ENCODE assay signal across 8 mouse cellular contexts in genomic region chr9:116175488-116176115, GRCm38 (mm10). TPM values are rescaled to one million over a fixed set of nuclear protein-coding genes. Genes with fewer than 3 reads are reported as not detected.
DNase-seq lines count a peak whose midpoint lies in the region; ATAC-seq and TF ChIP-seq lines count a peak whose summit lies in the region.

No protein-coding gene starts in this region.

- no peak for DNase-seq in testis, postnatal 10 days (ENCODE audit: low spot score)
- no peak for DNase-seq in forebrain, embryonic 11.5 days (ENCODE audit: low spot score)
- DNase-seq in cerebellum, postnatal 4 days (ENCODE audit: low spot score in 2 of 2) = no peak
- DNase-seq in left cerebral cortex, adult 8-10 months (ENCODE audit: low spot score in 2 of 2) = no peak

- H3K4me2 ChIP-seq in forebrain, embryonic 11.5 days (ENCODE audit: low read depth, low read length, severe bottlenecking) = peak overlapping the region; percentile 93
- H3K4me2 ChIP-seq in liver, embryonic 16.5 days (ENCODE audit: low read depth, low read length) = peak overlapping the region; percentile 69

- no peak for TF ChIP-seq POLR2A in testis, adult 2 months (IDR thresholded peaks at IDR 0.05; ENCODE audit: control insufficient read depth, low read depth, low read length)
- TF ChIP-seq POLR2A in olfactory bulb, adult 2 months (IDR thresholded peaks at IDR 0.05; ENCODE audit: insufficient read depth, low read depth, low read length) = no peak

- 7% methylated on average over 16 of the region's 16 CpGs for WGBS in forebrain, embryonic 11.5 days
- WGBS in liver, embryonic 16.5 days (ENCODE audit: insufficient replicate concordance) = 4% methylated on average over 16 of the region's 16 CpGs
- WGBS in olfactory bulb, adult 2 months = 22% methylated on average over 16 of the region's 16 CpGs

- TF ChIP-seq CTCF in testis, adult 2 months (IDR thresholded peaks at IDR 0.05; ENCODE audit: control insufficient read depth, insufficient read depth, insufficient replicate concordance, low read depth, low read length) = no peak
- TF ChIP-seq CTCF in olfactory bulb, adult 2 months (IDR thresholded peaks at IDR 0.05; ENCODE audit: insufficient read depth, low read depth, low read length) = no peak

- H3K4me3 ChIP-seq in testis, adult 2 months (ENCODE audit: control insufficient read depth, low read depth, low read length) = peak overlapping the region; percentile 56
- peak overlapping the region; percentile 61 for H3K4me3 ChIP-seq in forebrain, embryonic 11.5 days (ENCODE audit: low read depth, low read length)
- H3K4me3 ChIP-seq in liver, embryonic 16.5 days (ENCODE audit: low read depth, low read length) = peak overlapping the region; percentile 70
- H3K4me3 ChIP-seq in olfactory bulb, adult 2 months (ENCODE audit: insufficient read depth, low read depth, low read length) = peak overlapping the region; percentile 61

- peaks cover 3% of the 10 kb centered on the region for H3K4me1 ChIP-seq in testis, adult 2 months (ENCODE audit: control insufficient read depth, insufficient read depth, low read length)
- no peaks in the 10 kb centered on the region for H3K4me1 ChIP-seq in forebrain, embryonic 11.5 days (replicated peaks; ENCODE audit: control insufficient read depth, insufficient read depth, low read length)
- peaks cover 7% of the 10 kb centered on the region for H3K4me1 ChIP-seq in liver, embryonic 16.5 days (ENCODE audit: control insufficient read depth, low read depth, low read length)
- peaks cover 9% of the 10 kb centered on the region; the same call in 1 of the 2 replicates for H3K4me1 ChIP-seq in olfactory bulb, adult 2 months (ENCODE audit: control insufficient read depth, insufficient read depth, low read length)

- H3K27me3 ChIP-seq in testis, adult 2 months (ENCODE audit: control insufficient read depth, insufficient read depth, low read length) = no peaks in the 10 kb centered on the region
- 0 out of 2 replicates have a peak, but pooled peaks cover 3% of the 10 kb centered on the region for H3K27me3 ChIP-seq in forebrain, embryonic 11.5 days (ENCODE audit: control insufficient read depth, insufficient read depth, low read length)
- peaks cover 7% of the 10 kb centered on the region; the same call in 1 of the 2 replicates for H3K27me3 ChIP-seq in liver, embryonic 16.5 days (ENCODE audit: control insufficient read depth, insufficient read depth, low read depth, low read length)

- H3K27ac ChIP-seq in testis, adult 2 months (ENCODE audit: control insufficient read depth, insufficient read depth, low read depth, low read length) = peak overlapping the region; percentile 45; the same call in 1 of the 2 replicates
- H3K27ac ChIP-seq in forebrain, embryonic 11.5 days (ENCODE audit: low read depth, low read length) = no peak overlapping the region
- peak overlapping the region; percentile 86 for H3K27ac ChIP-seq in liver, embryonic 16.5 days (ENCODE audit: low read length)
- H3K27ac ChIP-seq in olfactory bulb, adult 2 months (ENCODE audit: insufficient read depth, low read depth, low read length) = no peak overlapping the region

- H3K9ac ChIP-seq in forebrain, embryonic 11.5 days (ENCODE audit: low read length) = peak overlapping the region; percentile 72
- H3K9ac ChIP-seq in liver, embryonic 16.5 days (ENCODE audit: low read depth, low read length) = peak overlapping the region; percentile 79

- no peaks in the 10 kb centered on the region for H3K9me3 ChIP-seq in forebrain, embryonic 11.5 days (ENCODE audit: control insufficient read depth, low read length)
- no peaks in the 10 kb centered on the region for H3K9me3 ChIP-seq in liver, embryonic 16.5 days (replicated peaks; ENCODE audit: control insufficient read depth, low read length)

- ATAC-seq in forebrain, embryonic 11.5 days (replicated peaks; ENCODE audit: low FRiP score) = no peak
- ATAC-seq in inflammation-experienced regulatory T-cells, adult 6 months = peak; percentile 82
- ATAC-seq in liver, embryonic 16.5 days (ENCODE audit: low read depth) = peak; percentile 35; the same call in 1 of the 2 replicates

- no peaks in the 10 kb centered on the region for H3K36me3 ChIP-seq in testis, adult 2 months (ENCODE audit: control insufficient read depth, insufficient read depth, low read length)
- no peaks in the 10 kb centered on the region for H3K36me3 ChIP-seq in forebrain, embryonic 11.5 days (ENCODE audit: control insufficient read depth, insufficient read depth, low read length)
- no peaks in the 10 kb centered on the region for H3K36me3 ChIP-seq in liver, embryonic 16.5 days (ENCODE audit: control insufficient read depth, insufficient read depth)

RNA-seq across cellular contexts. Expression of gene Tgfbr2, which starts 0.4 kb away (rescaled TPM):
- 1.5 and 2.1 TPM in 2 replicates for polyA plus RNA-seq in testis, adult 2 months (2012; rRNA removed)
- 8.1 and 8.7 TPM in 2 replicates for polyA plus RNA-seq in forebrain, embryonic 11.5 days (2014; fragmentation: Nextera tagmentation; extraction: Ambion mirVana)
- polyA plus RNA-seq in inflammation-experienced regulatory T-cells, adult 6 months (2017; shearing (Covaris generic)) = 10 to 100 TPM; 24.7 to 31.6 (median 26.3) TPM
- polyA plus RNA-seq in liver, embryonic 16.5 days (2015; fragmentation: Nextera tagmentation; extraction: Ambion mirVana) = 5.9 and 7.5 TPM in 2 replicates
- polyA plus RNA-seq in olfactory bulb, adult 2 months (2012; ENCODE audit: insufficient read depth, insufficient read length, low replicate concordance, missing spikeins) = not detected in 2 replicates
- 10 to 100 TPM; 13.8 to 28.6 (median 20.0) TPM for total RNA-seq in left cerebral cortex, adult 8-10 months (2022)

Comparison
In these comparisons a context has a peak if more than half of its experiments do, and no peak if none do; other contexts are left out.
1. H3K27ac ChIP-seq: peak in testis, adult 2 months (single experiment) and liver, embryonic 16.5 days (single experiment); none in forebrain, embryonic 11.5 days (single experiment) and olfactory bulb, adult 2 months (single experiment).
2. Peak in every context shown above with its lines, with median percentiles within 50 percentile points of each other: H3K4me3 ChIP-seq.